Mouse (Mus musculus) adrenal gland, postnatal 25 days (tissue): ENCODE results near the gene Col1a1. TPM values are rescaled to one million over a fixed set of nuclear protein-coding genes. Genes with fewer than 3 reads are reported as not detected.
"Not testable (repeated sequence)": the region's sequence is repeated elsewhere in the genome, so short reads cannot be mapped to it uniquely, and the experiment has no call there.

Source experiments
- DNase-seq: peaks from one replicate; pipeline ENCODE4 v3.0.0; 2021; ENCODE audit warnings: mixed read lengths
- total RNA-seq: library from RNA; stranded (reverse); gene quantifications from 2 replicates; pipeline ENCODE4 v1.2.3, GENCODE M21; 2021

The Col1a1 gene
- total RNA-seq, 1 experiment from 2014 or later: 74.0 TPM

DNA sequence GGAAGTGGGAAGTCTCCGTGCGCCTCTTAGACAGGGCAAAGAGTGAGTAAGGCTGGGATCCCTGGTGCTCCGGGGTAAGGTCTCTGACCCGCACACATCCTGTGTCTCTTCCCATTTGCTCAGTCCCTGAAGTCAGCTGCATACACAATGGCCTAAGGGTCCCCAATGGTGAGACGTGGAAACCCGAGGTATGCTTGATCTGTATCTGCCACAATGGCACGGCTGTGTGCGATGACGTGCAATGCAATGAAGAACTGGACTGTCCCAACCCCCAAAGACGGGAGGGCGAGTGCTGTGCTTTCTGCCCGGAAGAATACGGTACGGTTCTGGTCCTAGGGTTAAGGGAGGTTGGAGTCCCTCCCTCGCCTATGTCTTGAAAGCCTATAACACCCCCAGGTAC is 1.8 kb downstream of the Col1a1 start:
- no peak for DNase-seq

GRCm38 (mm10) chr11:94938296-94938695 is 2.3 kb downstream of the Col1a1 start:
- no peak for DNase-seq

- peak; percentile 80 for DNase-seq
Observed at GRCm38 (mm10) chr11:94939280-94939679, 3.3 kb downstream of the Col1a1 start.

- no peak for DNase-seq
Observed at GRCm38 (mm10) chr11:94941121-94941520, 5.1 kb downstream of the Col1a1 start.

- DNase-seq: no peak
Observed at GRCm38 (mm10) chr11:94941776-94942175, 5.8 kb downstream of the Col1a1 start.

DNA sequence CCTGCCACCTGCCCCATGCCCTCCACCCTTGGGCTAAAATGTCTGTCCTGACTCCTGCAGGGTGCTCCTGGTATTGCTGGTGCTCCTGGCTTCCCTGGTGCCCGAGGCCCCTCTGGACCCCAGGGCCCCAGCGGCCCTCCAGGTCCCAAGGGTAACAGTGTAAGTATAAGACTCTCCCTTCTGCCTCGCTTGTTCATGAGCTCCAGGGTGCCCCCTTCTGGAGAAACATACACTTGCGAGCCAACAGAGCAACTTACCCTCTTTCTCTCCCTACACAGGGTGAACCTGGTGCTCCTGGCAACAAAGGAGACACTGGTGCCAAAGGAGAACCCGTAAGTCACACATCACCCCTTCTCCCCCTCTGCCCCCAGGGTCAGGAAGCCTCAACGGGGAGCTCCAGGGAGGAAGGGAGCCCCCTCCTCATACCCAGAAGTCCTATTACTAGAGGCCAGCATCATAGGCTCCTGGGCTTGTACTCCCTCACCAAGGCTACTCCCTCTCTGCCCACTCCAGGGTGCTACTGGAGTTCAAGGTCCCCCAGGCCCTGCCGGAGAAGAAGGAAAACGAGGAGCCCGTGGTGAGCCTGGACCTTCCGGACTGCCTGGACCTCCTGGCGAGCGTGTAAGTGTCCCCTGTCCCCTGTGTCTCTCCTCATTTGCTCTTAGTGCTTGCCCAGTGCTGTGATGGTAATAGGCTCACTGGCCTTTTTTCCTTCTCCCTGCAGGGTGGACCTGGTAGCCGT is 6.4 kb downstream of the Col1a1 start:
- peak; percentile 48 for DNase-seq

DNA sequence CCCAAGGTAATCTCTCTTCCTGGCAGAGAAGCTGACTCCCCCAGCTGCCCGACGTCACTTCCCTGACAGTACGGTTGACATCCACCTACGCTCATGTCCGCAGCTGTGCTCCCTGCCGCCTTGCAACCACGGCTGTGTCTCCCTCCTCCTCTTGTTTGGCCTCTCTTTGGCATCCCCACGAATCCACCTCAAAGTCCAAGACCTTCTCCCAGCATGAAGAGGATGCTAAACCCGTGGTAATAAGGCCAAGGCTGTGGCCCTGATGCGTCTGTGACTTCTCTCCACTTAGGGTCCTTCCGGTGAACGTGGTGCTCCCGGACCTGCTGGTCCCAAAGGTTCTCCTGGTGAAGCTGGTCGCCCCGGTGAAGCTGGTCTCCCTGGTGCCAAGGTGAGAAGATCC is 7.0 kb downstream of the Col1a1 start:
- DNase-seq: no peak

DNA sequence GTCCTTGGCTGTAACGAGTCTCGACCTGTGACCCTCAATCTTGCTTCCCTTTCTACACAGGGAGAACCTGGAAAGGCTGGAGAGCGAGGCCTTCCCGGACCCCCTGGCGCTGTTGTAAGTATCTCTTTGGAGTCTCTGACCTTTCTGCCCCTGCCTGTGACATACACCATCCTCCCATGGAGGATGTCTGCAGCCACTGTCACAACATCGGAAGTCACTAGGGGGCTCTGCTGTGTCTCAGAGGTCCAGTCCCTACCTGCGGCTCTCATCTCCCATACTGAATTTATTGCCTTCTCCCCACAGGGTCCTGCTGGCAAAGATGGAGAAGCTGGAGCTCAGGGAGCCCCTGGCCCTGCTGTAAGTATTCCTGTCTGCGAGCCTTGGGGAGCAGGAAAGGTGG is 8.3 kb downstream of the Col1a1 start:
- no peak for DNase-seq

DNA sequence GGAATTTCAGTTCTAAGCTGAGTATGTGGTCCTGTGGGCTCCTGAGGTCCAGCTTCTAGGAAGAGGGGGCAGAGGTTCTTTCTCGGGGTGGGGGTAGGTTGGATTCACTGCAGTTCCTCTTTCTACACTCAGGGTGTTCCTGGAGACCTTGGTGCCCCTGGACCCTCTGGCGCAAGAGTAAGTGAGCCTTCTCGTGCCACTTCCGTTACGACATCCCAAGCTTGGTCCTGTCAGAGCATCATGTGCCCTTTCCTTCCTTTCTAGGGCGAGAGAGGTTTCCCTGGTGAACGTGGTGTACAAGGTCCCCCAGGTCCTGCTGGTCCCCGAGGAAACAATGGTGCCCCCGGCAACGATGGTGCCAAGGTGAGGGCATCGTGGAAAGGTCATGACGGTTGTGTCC is 9.2 kb downstream of the Col1a1 start:
- DNase-seq: no peak

- DNase-seq: no peak
Observed at GRCm38 (mm10) chr11:94952169-94952568, 16.1 kb downstream of the Col1a1 start.

DNA sequence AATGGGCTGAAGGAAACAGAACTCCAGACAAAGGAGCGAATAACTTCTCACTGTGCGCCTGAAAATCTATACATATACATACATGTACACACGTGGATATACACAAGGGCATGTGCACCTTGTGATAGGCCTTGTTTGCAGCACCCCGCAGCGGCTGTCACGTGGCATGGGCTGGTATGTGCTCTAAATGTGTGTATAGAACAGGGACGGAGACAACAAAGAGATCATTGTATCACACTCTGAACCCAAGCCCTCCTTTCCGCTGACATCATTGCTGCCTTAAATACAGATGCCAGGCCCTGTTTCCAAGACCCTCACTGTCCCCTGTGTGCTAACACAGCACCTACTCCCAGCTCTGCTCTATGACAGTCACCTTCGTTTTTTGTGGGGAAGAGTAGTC is 19.1 kb downstream of the Col1a1 start:
- no peak for DNase-seq

DNA sequence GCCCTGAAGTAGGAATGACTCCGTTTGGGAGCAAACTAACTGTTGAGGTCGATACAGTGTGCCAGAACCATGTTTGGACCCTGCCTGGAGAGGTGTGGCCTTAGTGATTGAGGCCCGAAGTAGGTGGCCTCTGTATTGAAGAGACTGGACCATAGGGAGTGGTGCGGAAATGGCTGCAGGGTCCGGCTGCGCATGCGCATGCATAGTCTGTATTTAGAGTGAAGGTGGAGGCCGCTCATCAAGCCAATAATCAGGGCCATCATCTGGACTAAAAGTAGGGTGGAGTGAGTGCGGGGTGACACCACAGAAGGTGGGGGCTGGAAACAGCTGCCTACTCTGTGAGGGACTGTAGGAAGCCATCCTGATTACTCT is 21.7 kb downstream of the Col1a1 start:
- no peak for DNase-seq

GRCm38 (mm10) chr11:94958065-94958858 is 22.2 kb downstream of the Col1a1 start:
- DNase-seq: peak; percentile 70

- DNase-seq: no peak
Observed at GRCm38 (mm10) chr11:94962534-94963101, 26.6 kb downstream of the Col1a1 start.

GRCm38 (mm10) chr11:94967419-94967818 is 31.4 kb downstream of the Col1a1 start, which contains the start of gene Hils1:
Gene Hils1, plus strand, starts transcription at chr11:94967593.
- no peak for DNase-seq

- DNase-seq: peak; percentile 30
Observed at GRCm38 (mm10) chr11:94968187-94968586, 32.2 kb downstream of the Col1a1 start.

DNA sequence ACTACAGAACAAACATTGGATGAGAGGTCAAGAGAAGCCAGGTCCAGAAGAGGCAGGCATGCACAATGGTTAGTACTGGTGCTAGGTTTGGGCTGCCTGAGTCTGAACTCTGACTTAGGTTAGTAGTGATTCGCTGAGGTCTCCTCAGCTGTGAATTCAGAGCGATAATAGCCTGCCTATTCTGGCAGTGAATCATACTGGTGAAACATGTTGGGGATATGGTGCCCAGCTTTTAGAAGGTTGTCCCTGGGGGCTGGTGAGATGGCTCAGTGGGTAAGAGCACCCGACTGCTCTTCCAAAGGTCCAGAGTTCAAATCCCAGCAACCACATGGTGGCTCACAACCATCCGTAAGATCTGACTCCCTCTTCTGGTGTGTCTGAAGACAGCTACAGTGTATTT is 33.7 kb downstream of the Col1a1 start:
- not testable (repeated sequence) for DNase-seq

- peak; percentile 53 for DNase-seq
Observed at GRCm38 (mm10) chr11:94970210-94970943, 34.4 kb downstream of the Col1a1 start.

DNA sequence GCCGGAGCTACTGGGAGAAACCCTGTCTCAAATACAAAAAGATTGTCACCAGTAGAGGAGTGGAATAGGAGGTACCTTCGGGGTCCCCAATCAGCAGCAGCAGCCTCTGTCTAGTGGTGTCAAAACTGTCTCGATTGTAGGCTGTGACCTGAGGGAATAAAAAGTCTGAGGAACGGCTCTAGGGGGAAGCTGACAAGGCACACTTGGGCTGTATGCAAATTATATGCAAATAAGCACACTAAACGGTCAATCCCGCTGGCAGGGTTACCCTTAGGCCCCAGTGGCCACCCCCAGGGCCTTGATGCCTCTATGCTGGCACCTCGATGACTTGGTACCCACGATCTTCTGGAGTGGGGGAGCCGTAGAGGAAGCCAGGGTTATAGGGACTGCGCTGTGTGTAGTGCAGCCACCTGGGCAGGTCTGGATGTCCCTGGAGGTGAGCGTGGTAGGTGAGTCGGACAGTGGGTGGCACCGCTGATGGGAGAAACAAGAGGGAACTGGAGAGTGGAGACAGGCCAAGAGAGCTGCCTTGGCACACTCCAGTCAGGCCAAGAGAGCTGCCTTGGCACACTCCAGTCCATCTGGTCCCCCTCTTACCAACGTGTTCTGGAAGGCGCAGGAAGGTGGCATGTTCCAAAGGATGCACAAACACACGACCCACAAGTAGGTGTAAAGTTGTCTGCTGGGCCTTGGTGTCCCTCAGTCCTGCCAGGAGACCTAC is 36.0 kb downstream of the Col1a1 start:
- no peak for DNase-seq

- DNase-seq: no peak
Observed at GRCm38 (mm10) chr11:94972887-94973286, 36.9 kb downstream of the Col1a1 start.

GRCm38 (mm10) chr11:94973313-94973712 is 37.3 kb downstream of the Col1a1 start:
- no peak for DNase-seq

- no peak for DNase-seq
Observed at GRCm38 (mm10) chr11:94974951-94975350, 38.9 kb downstream of the Col1a1 start.
